Mouse (Mus musculus): ENCODE measurements around the gene Ackr3. TPM values are rescaled to one million over a fixed set of nuclear protein-coding genes. Genes with fewer than 3 reads are reported as not detected.

Gene Ackr3
- polyA plus RNA-seq, 1 experiment from 2014 or later = 52.6 TPM

DNA sequence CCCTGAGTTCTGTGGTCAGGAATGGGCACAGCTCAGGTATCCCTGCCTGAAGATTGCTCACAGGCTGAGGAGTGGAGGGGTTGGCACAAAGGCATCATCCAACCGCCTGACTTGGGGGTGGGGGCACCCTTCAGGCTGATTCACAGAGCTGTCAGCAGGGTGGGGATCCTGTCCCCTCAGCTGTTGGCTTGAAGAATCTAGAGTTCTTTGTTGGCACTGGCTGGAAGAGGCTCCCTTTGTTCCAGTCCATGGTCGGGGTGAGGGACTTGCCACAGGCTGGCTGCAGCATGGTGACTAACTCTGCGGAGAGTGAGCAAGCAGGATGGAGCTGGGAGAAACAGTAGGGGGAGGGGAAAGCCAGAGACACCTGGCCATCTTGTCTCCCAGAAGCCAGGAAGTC, 39.5 kb upstream of the Ackr3 start:
- Histone ChIP-seq H3K4me2 (ENCODE audit: low read length) (no peak overlapping the region), H3K9ac (ENCODE audit: low read depth, low read length) (no peak overlapping the region), H3K4me3 (replicated peaks; ENCODE audit: low read depth, low read length) (no peak overlapping the region), H3K4me1 (replicated peaks; ENCODE audit: insufficient read depth, low read length) (peaks cover 12% of the 10 kb centered on the region; the same call in 1 of the 2 replicates), H3K9me3 (replicated peaks; ENCODE audit: low read length) (no peaks in the 10 kb centered on the region), H3K27ac (no peak overlapping the region), H3K36me3 (ENCODE audit: insufficient read depth, low read length) (no peaks in the 10 kb centered on the region), H3K27me3 (ENCODE audit: insufficient read depth, low read length) (no peaks in the 10 kb centered on the region)
- DNase-seq (ENCODE audit: low spot score) (no peak), ATAC-seq (replicated peaks; ENCODE audit: low FRiP score, low read depth) (no peak)
- 47% methylated on average over 3 of the region's 3 CpGs for WGBS
- TF ChIP-seq CTCF (IDR thresholded peaks at IDR 0.05; ENCODE audit: low read depth) = no peak

- H3K36me3 ChIP-seq (ENCODE audit: insufficient read depth, low read length) = no peaks in the 10 kb centered on the region
- ATAC-seq (replicated peaks; ENCODE audit: low FRiP score, low read depth) (no peak), DNase-seq (ENCODE audit: low spot score) (no peak)
- no peak overlapping the region for H3K9ac ChIP-seq (ENCODE audit: low read depth, low read length)
- H3K4me2 ChIP-seq (ENCODE audit: low read length) = no peak overlapping the region
- no peak overlapping the region for H3K4me3 ChIP-seq (replicated peaks; ENCODE audit: low read depth, low read length)
- 73% methylated on average over 8 of the region's 8 CpGs for WGBS
- H3K4me1 ChIP-seq (replicated peaks; ENCODE audit: insufficient read depth, low read length) = no peaks in the 10 kb centered on the region; the same call in 1 of the 2 replicates
- no peaks in the 10 kb centered on the region for H3K9me3 ChIP-seq (replicated peaks; ENCODE audit: low read length)
- no peak for TF ChIP-seq CTCF (IDR thresholded peaks at IDR 0.05; ENCODE audit: low read depth)
- H3K27ac ChIP-seq = no peak overlapping the region
- no peaks in the 10 kb centered on the region for H3K27me3 ChIP-seq (ENCODE audit: insufficient read depth, low read length)
Observed at GRCm38 (mm10) chr1:90174338-90174737, 29.4 kb upstream of the Ackr3 start.

DNA sequence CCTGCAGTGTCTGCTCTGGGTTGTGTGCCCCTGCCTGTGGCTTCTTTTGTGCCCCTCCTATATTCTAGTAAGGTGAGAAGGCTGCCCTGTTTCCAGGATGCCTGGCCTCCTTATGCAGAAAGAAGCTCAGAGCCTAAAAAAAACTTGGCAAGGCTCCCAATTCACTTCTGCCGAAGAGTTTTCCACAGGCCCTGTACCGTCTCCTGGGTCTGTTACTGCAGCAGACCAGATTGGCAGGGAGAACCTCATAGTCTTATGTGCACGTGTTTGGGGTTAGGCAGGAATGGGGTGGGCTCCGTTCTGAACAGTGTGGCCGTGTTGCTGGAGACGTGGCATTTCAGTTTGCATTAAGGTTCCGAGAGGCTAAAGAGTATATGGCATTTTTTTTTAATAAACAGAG, 27.6 kb upstream of the Ackr3 start:
- WGBS = 52% methylated on average over 7 of the region's 7 CpGs
- H3K4me3 ChIP-seq (replicated peaks; ENCODE audit: low read depth, low read length) = no peak overlapping the region

GRCm38 (mm10) chr1:90177565-90177964, 26.2 kb upstream of the Ackr3 start:
- Histone ChIP-seq H3K36me3 (ENCODE audit: insufficient read depth, low read length) (no peaks in the 10 kb centered on the region), H3K4me1 (replicated peaks; ENCODE audit: insufficient read depth, low read length) (no peaks in the 10 kb centered on the region), H3K9me3 (replicated peaks; ENCODE audit: low read length) (no peaks in the 10 kb centered on the region), H3K27ac (no peak overlapping the region), H3K4me3 (replicated peaks; ENCODE audit: low read depth, low read length) (no peak overlapping the region), H3K9ac (ENCODE audit: low read depth, low read length) (no peak overlapping the region), H3K27me3 (ENCODE audit: insufficient read depth, low read length) (no peaks in the 10 kb centered on the region), H3K4me2 (ENCODE audit: low read length) (no peak overlapping the region)
- ATAC-seq (replicated peaks; ENCODE audit: low FRiP score, low read depth) (no peak), DNase-seq (ENCODE audit: low spot score) (no peak)
- TF ChIP-seq CTCF (IDR thresholded peaks at IDR 0.05; ENCODE audit: low read depth) = no peak

More for the DNA sequence above, 27.6 kb upstream of the Ackr3 start:
- ATAC-seq (replicated peaks; ENCODE audit: low FRiP score, low read depth) (no peak), DNase-seq (ENCODE audit: low spot score) (no peak)
- H3K9ac ChIP-seq (ENCODE audit: low read depth, low read length) = no peak overlapping the region
- H3K36me3 ChIP-seq (ENCODE audit: insufficient read depth, low read length) = no peaks in the 10 kb centered on the region
- H3K9me3 ChIP-seq (replicated peaks; ENCODE audit: low read length) = no peaks in the 10 kb centered on the region
- H3K27me3 ChIP-seq (ENCODE audit: insufficient read depth, low read length) = no peaks in the 10 kb centered on the region
- no peak for TF ChIP-seq CTCF (IDR thresholded peaks at IDR 0.05; ENCODE audit: low read depth)
- no peak overlapping the region for H3K4me2 ChIP-seq (ENCODE audit: low read length)
- H3K27ac ChIP-seq = no peak overlapping the region
- no peaks in the 10 kb centered on the region for H3K4me1 ChIP-seq (replicated peaks; ENCODE audit: insufficient read depth, low read length)

GRCm38 (mm10) chr1:90177978-90178377, 25.8 kb upstream of the Ackr3 start:
- Histone ChIP-seq H3K4me1 (replicated peaks; ENCODE audit: insufficient read depth, low read length) (no peaks in the 10 kb centered on the region), H3K36me3 (ENCODE audit: insufficient read depth, low read length) (no peaks in the 10 kb centered on the region), H3K4me2 (ENCODE audit: low read length) (no peak overlapping the region), H3K27ac (no peak overlapping the region), H3K4me3 (replicated peaks; ENCODE audit: low read depth, low read length) (no peak overlapping the region), H3K9ac (ENCODE audit: low read depth, low read length) (no peak overlapping the region), H3K27me3 (ENCODE audit: insufficient read depth, low read length) (no peaks in the 10 kb centered on the region), H3K9me3 (replicated peaks; ENCODE audit: low read length) (no peaks in the 10 kb centered on the region)
- no peak for DNase-seq (ENCODE audit: low spot score)
- ATAC-seq (replicated peaks; ENCODE audit: low FRiP score, low read depth) = no peak
- no peak for TF ChIP-seq CTCF (IDR thresholded peaks at IDR 0.05; ENCODE audit: low read depth)
- WGBS = 58% methylated on average over 5 of the region's 5 CpGs

DNA sequence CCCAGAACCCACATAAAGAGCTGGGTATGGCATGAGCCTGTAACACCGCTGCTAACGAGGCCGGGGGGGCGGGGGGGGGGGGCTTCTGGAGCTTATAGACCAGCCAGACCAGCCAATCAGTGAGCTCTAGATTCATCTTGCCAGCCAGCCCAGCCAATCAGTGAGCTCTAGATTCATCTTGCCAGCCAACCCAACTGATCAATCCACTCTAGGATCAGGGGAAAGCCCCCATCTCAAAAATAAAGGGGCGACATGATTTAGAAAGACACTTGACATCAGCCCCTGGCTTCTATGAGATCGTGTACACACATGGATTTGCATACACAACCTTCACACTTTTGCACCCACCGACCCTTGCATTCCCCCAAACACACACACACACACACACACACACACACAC, 23.3 kb upstream of the Ackr3 start:
- Histone ChIP-seq H3K9me3 (replicated peaks; ENCODE audit: low read length) (no peaks in the 10 kb centered on the region), H3K4me1 (replicated peaks; ENCODE audit: insufficient read depth, low read length) (no peaks in the 10 kb centered on the region), H3K27ac (no peak overlapping the region), H3K4me3 (replicated peaks; ENCODE audit: low read depth, low read length) (no peak overlapping the region), H3K9ac (ENCODE audit: low read depth, low read length) (no peak overlapping the region), H3K27me3 (ENCODE audit: insufficient read depth, low read length) (no peaks in the 10 kb centered on the region), H3K36me3 (ENCODE audit: insufficient read depth, low read length) (no peaks in the 10 kb centered on the region), H3K4me2 (ENCODE audit: low read length) (no peak overlapping the region)
- WGBS = 89% methylated on average over 7 of the region's 7 CpGs
- ATAC-seq (replicated peaks; ENCODE audit: low FRiP score, low read depth) (no peak), DNase-seq (ENCODE audit: low spot score) (no peak)
- no peak for TF ChIP-seq CTCF (IDR thresholded peaks at IDR 0.05; ENCODE audit: low read depth)

- Histone ChIP-seq H3K4me3 (replicated peaks; ENCODE audit: low read depth, low read length) (no peak overlapping the region), H3K4me2 (ENCODE audit: low read length) (no peak overlapping the region), H3K27ac (no peak overlapping the region), H3K9me3 (replicated peaks; ENCODE audit: low read length) (no peaks in the 10 kb centered on the region), H3K36me3 (ENCODE audit: insufficient read depth, low read length) (no peaks in the 10 kb centered on the region), H3K9ac (ENCODE audit: low read depth, low read length) (no peak overlapping the region), H3K27me3 (ENCODE audit: insufficient read depth, low read length) (no peaks in the 10 kb centered on the region), H3K4me1 (replicated peaks; ENCODE audit: insufficient read depth, low read length) (no peaks in the 10 kb centered on the region)
- no peak for TF ChIP-seq CTCF (IDR thresholded peaks at IDR 0.05; ENCODE audit: low read depth)
- ATAC-seq (replicated peaks; ENCODE audit: low FRiP score, low read depth) (no peak), DNase-seq (ENCODE audit: low spot score) (no peak)
- WGBS = 76% methylated on average over 12 of the region's 12 CpGs
Observed at GRCm38 (mm10) chr1:90180966-90181699, 22.6 kb upstream of the Ackr3 start.

Data from kidney, postnatal 0 days (tissue).